Mouse (Mus musculus) heart, postnatal 0 days (tissue): Measurements from ENCODE around the gene Rps6ka4. TPM values are rescaled to one million over a fixed set of nuclear protein-coding genes. Genes with fewer than 3 reads are reported as not detected.
A peak's percentile ranks its signal among the peaks of the same experiment; 100 is the strongest.

Experiments used
- ATAC-seq: fragments of 200-750 bp; cut with Nextera tagmentation; 2 replicates; pipeline ENCODE4 v1.8.0; 2017; ENCODE audit warnings: low read depth, moderate number of reproducible peaks, moderate library complexity; ENCODE audit not compliant: insufficient read depth
- DNase-seq: peaks from one replicate; pipeline ENCODE4 v3.0.0-alpha.2; 2016; ENCODE audit warnings: low spot score
- H3K27ac ChIP-seq: fragments of 300-500 bp; sonication (generic); 2 replicates; pipeline ENCODE4 v1.5.1; 2014; ENCODE audit warnings: low read depth, mild to moderate bottlenecking
- H3K27me3 ChIP-seq: fragments of 300-500 bp; sonication (generic); 2 replicates; pipeline ENCODE4 v1.6.1; 2014; ENCODE audit warnings: low read length, mixed read lengths; ENCODE audit not compliant: control insufficient read depth, insufficient read depth
- H3K36me3 ChIP-seq: fragments of 300-500 bp; sonication (generic); replicated peaks from 2 replicates; pipeline ENCODE4 v1.6.1; 2014; ENCODE audit warnings: low read length, mixed read lengths; ENCODE audit not compliant: control insufficient read depth, insufficient read depth
- H3K4me1 ChIP-seq: fragments of 300-500 bp; sonication (generic); 2 replicates; pipeline ENCODE4 v1.6.1; 2014; ENCODE audit warnings: antibody characterized with exemption; ENCODE audit not compliant: control insufficient read depth, insufficient read depth
- H3K4me2 ChIP-seq: fragments of 300-500 bp; sonication (generic); 2 replicates; pipeline ENCODE4 v1.6.1; 2014; ENCODE audit warnings: low read depth, mild to moderate bottlenecking, low read length, moderate library complexity
- H3K4me3 ChIP-seq: fragments of 300-500 bp; sonication (generic); 2 replicates; pipeline ENCODE4 v1.5.1; 2014; ENCODE audit warnings: low read depth, low read length
- H3K9ac ChIP-seq: fragments of 300-500 bp; sonication (generic); replicated peaks from 2 replicates; pipeline ENCODE4 v1.6.1; 2014; ENCODE audit warnings: low read depth, low read length, mixed read lengths
- H3K9me3 ChIP-seq: fragments of 300-500 bp; sonication (generic); replicated peaks from 2 replicates; pipeline ENCODE4 v1.6.1; 2016; ENCODE audit warnings: low read length; ENCODE audit not compliant: control insufficient read depth
- CTCF ChIP-seq: IDR thresholded peaks from 2 replicates; pipeline ENCODE4 v1.5.1; 2016; ENCODE audit warnings: antibody characterized with exemption, control low read depth, low read depth
- EP300 ChIP-seq: IDR thresholded peaks from 2 replicates; pipeline ENCODE4 v1.6.1; 2016; ENCODE audit warnings: antibody characterized with exemption, low read depth
- WGBS: fragments of 180-500 bp; shearing (Covaris S2); extraction: QIAGEN DNeasy Blood & Tissue Kit; methylation state at CpG from one replicate; pipeline ENCODE4 v1.1.7; 2014; 5-methylcytosine and 5-hydroxymethylcytosine counted together
- polyA plus RNA-seq: library from polyadenylated mRNA; unstranded; fragments of >200 nt; fragmentation: Nextera tagmentation; extraction: Ambion mirVana; gene quantifications from 2 replicates; pipeline ENCODE4 v1.2.1, GENCODE M21; 2015
- total RNA-seq: library from RNA; depleted of rRNA; stranded (reverse); fragments of >200 nt; gene quantifications from 2 replicates; pipeline ENCODE4 v1.2.3, GENCODE M21; 2014; ENCODE audit warnings: low replicate concordance

Rps6ka4 gene
- total and polyA plus RNA-seq, 2 experiments from 2014 or later: 13.4 to 16.6 TPM

GRCm38 (mm10) chr19:6839615-6840474 lies 591 bp downstream of the Rps6ka4 start:
- peak overlapping the region; percentile 61 for H3K9ac ChIP-seq
- H3K27ac ChIP-seq: peak overlapping the region; percentile 2; the same call in 1 of the 2 replicates
- DNase-seq: no peak
- peak overlapping the region; percentile 89 for H3K4me2 ChIP-seq
- TF ChIP-seq EP300: no peak
- TF ChIP-seq CTCF: no peak
- H3K4me3 ChIP-seq: peak overlapping the region; percentile 73
- H3K4me1 ChIP-seq: peaks cover 15% of the 10 kb centered on the region; the same call in 1 of the 2 replicates
- WGBS: 6% methylated on average over 46 of the region's 46 CpGs
- ATAC-seq: peak; percentile 33
- peaks cover 28% of the 10 kb centered on the region for H3K36me3 ChIP-seq
- no peaks in the 10 kb centered on the region for H3K9me3 ChIP-seq
- peaks cover 6% of the 10 kb centered on the region for H3K27me3 ChIP-seq

GRCm38 (mm10) chr19:6832363-6832762 lies 8.1 kb downstream of the Rps6ka4 start:
- Histone ChIP-seq H3K27me3 (peaks cover 28% of the 10 kb centered on the region), H3K9me3 (no peaks in the 10 kb centered on the region), H3K4me2 (no peak overlapping the region), H3K36me3 (peaks cover 73% of the 10 kb centered on the region), H3K9ac (no peak overlapping the region), H3K4me1 (no peaks in the 10 kb centered on the region), H3K27ac (no peak overlapping the region), H3K4me3 (no peak overlapping the region)
- DNase-seq (no peak), ATAC-seq (no peak)
- WGBS: 86% methylated on average over 8 of the region's 8 CpGs
- TF ChIP-seq EP300 (no peak), CTCF (no peak)

- H3K27me3 ChIP-seq: peaks cover 28% of the 10 kb centered on the region
- no peak overlapping the region for H3K9ac ChIP-seq
- H3K9me3 ChIP-seq: no peaks in the 10 kb centered on the region
- no peak overlapping the region for H3K4me3 ChIP-seq
- no peaks in the 10 kb centered on the region for H3K4me1 ChIP-seq
- H3K4me2 ChIP-seq: no peak overlapping the region
- no peak for DNase-seq
- WGBS: 60% methylated on average over 17 of the region's 17 CpGs
- ATAC-seq: no peak
- TF ChIP-seq EP300 (no peak), CTCF (no peak)
- peaks cover 65% of the 10 kb centered on the region for H3K36me3 ChIP-seq
- H3K27ac ChIP-seq: no peak overlapping the region
These were observed 9.1 kb downstream of the Rps6ka4 start for GRCm38 (mm10) chr19:6831331-6831730.

- Histone ChIP-seq H3K9me3 (no peaks in the 10 kb centered on the region), H3K27me3 (peaks cover 28% of the 10 kb centered on the region)
- no peak for ATAC-seq
These were observed 9.7 kb downstream of the Rps6ka4 start for GRCm38 (mm10) chr19:6830556-6831316.

GRCm38 (mm10) chr19:6829870-6830555 lies 10.4 kb downstream of the Rps6ka4 start:
- ATAC-seq: no peak
- WGBS: 47% methylated on average over 48 of the region's 48 CpGs
- no peak for TF ChIP-seq EP300
- TF ChIP-seq CTCF: no peak
- Histone ChIP-seq H3K36me3 (peaks cover 55% of the 10 kb centered on the region), H3K27me3 (peaks cover 28% of the 10 kb centered on the region), H3K27ac (no peak overlapping the region), H3K4me3 (no peak overlapping the region; the same call in 1 of the 2 replicates), H3K9ac (no peak overlapping the region), H3K4me2 (no peak overlapping the region), H3K9me3 (no peaks in the 10 kb centered on the region), H3K4me1 (no peaks in the 10 kb centered on the region)
- no peak for DNase-seq

More at GRCm38 (mm10) chr19:6830556-6831316, 9.7 kb downstream of the Rps6ka4 start:
- 52% methylated on average over 38 of the region's 38 CpGs for WGBS
- no peak for TF ChIP-seq CTCF
- no peak for TF ChIP-seq EP300
- DNase-seq: no peak
- H3K27ac ChIP-seq: no peak overlapping the region
- no peak overlapping the region; the same call in 1 of the 2 replicates for H3K4me3 ChIP-seq
- no peaks in the 10 kb centered on the region for H3K4me1 ChIP-seq
- H3K36me3 ChIP-seq: peaks cover 59% of the 10 kb centered on the region
- no peak overlapping the region for H3K4me2 ChIP-seq
- H3K9ac ChIP-seq: no peak overlapping the region
